Mouse (Mus musculus) bone marrow macrophage, adult 2 months (primary cell): ENCODE data around the gene Calhm3. TPM values are rescaled to one million over a fixed set of nuclear protein-coding genes. Genes with fewer than 3 reads are reported as not detected.

Source experiments
- H3K27ac ChIP-seq: 2 replicates; pipeline ENCODE4 v1.5.1; 2012; ENCODE audit warnings: low read depth, low read length; ENCODE audit not compliant: insufficient read depth
- H3K4me1 ChIP-seq: 2 replicates; pipeline ENCODE4 v1.6.1; 2012; ENCODE audit warnings: low read length; ENCODE audit not compliant: control insufficient read depth, insufficient read depth
- H3K4me3 ChIP-seq: 2 replicates; pipeline ENCODE4 v1.5.1; 2012; ENCODE audit warnings: mild to moderate bottlenecking, low read length, moderate library complexity; ENCODE audit not compliant: insufficient read depth
- CTCF ChIP-seq: IDR thresholded peaks from 2 replicates; pipeline ENCODE4 v1.5.1; 2012; ENCODE audit warnings: low read depth, mild to moderate bottlenecking, low read length, moderate library complexity
- POLR2A ChIP-seq: IDR thresholded peaks from 2 replicates; pipeline ENCODE4 v1.6.1; 2012; ENCODE audit warnings: mild to moderate bottlenecking, low read depth, low read length, borderline replicate concordance
- polyA plus RNA-seq: library from polyadenylated mRNA; stranded (reverse); fragments of >200 nt; gene quantifications from 2 replicates; pipeline ENCODE4 v1.2.4, GENCODE M21; 2012; ENCODE audit not compliant: missing spikeins, insufficient read depth, insufficient read length

Calhm3 gene
- not detected in 2 replicates for polyA plus RNA-seq

DNA sequence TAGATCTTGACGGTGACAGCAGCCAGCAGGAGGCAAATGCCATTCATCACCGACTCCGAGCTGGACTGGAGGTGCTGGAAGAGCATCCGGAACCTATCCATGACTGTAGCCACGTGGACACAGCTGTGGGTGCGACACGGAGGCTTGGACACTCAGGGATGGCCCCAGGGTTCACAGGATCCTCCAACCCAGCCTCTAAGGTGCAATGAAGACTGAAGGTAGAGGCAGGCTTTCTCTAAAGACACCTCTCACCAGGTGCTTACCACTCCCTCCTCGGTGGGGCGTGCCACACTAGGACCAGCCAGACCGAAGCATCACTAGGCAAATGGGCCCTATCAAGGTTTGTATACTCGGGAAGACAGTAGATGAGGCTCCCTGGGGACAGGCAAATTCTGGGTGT, at the start of gene Calhm3:
Calhm3 (minus strand) TSS at position 101 of the 400 bp plus-strand sequence.
- TF ChIP-seq CTCF (no peak), POLR2A (no peak)
- no peak within 1 kb of the TSS for H3K27ac ChIP-seq
- no peaks in the 10 kb centered on the region for H3K4me1 ChIP-seq
- no peak within 1 kb of the TSS for H3K4me3 ChIP-seq

DNA sequence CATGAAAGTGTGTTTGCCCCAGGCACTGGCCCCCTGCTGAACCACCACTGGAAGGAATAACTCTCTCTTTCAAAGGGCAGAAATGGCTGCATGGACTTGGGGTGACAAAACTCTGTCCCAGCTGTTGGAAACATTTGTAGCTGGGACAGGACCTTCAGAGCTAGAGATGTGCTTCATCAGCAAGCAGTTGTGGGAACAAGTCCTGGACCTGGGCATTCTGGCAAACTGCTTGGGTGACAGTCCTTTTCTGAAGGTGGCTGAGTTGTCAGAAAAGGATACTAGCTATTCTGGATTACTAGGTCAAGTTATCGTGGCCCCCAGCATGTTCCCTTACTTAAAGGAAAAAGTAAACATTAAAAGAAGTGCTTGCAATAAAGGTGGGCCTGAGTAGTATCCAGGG, 48.6 kb upstream of the Calhm3 start:
- H3K27ac ChIP-seq = no peak overlapping the region
- H3K4me3 ChIP-seq = no peak overlapping the region
- TF ChIP-seq CTCF (no peak), POLR2A (no peak)
- no peaks in the 10 kb centered on the region for H3K4me1 ChIP-seq

DNA sequence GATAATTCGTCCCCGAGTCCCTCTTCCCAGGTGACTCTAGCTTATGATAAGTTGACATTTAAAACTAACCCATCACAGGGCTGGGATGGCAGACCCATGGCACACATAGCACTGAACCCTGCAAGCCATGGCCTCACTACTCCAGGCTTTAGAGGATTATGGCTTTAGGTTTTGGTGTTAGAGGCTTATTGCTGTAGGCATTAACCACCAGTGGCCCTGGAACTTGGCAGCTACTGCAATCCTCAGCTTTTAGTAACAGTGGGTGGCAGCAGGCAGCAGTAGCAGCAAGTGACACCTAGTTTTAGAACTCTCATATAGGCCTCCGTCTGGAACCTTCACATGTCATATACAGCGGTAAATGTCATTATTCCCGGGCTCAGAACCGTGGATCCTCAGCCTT, 47.1 kb upstream of the Calhm3 start:
- Histone ChIP-seq H3K27ac (no peak overlapping the region), H3K4me3 (no peak overlapping the region), H3K4me1 (no peaks in the 10 kb centered on the region)
- TF ChIP-seq CTCF (no peak), POLR2A (no peak)

DNA sequence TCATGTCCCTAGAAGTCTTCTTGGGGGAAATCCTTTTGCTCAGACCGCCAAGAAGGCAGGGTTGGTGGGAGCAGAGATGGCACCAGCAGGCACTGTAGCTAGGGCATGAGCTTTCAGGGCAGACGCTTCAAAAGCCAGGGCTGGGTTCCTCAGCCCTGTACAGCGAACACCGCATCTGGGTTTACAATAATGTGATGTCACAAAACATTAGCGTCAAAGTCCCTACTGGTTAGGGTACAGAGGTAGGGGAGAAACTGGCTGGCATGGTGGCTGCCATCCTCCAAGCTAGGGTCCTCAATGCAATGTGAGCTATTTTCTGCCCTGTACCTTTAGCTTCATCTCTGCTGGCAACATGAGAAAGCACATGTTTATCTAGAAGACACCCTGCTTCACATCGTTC, 45.5 kb upstream of the Calhm3 start:
- no peak overlapping the region for H3K27ac ChIP-seq
- no peak overlapping the region for H3K4me3 ChIP-seq
- H3K4me1 ChIP-seq = no peaks in the 10 kb centered on the region
- TF ChIP-seq CTCF (no peak), POLR2A (no peak)

DNA sequence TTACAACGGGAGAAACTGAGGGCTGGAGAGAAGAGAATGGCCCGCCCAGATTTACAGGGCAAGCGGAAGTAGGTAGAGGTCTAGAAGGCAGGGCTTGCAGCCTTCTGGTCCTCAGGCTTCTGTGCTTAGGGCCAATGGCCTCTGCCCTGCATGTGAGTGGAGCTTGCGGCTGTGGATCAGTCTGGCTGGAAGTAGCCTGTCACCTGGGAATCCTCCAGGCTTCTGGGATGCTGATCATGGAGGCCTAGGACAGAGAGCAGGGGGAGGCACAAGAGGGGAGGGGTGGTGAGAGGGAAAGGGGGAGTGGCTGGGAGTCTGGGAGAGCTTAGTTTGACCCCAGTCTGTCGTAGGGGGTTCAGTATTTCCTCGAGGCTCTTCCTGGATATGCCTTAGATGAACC, 44.9 kb upstream of the Calhm3 start:
- no peak for TF ChIP-seq CTCF
- TF ChIP-seq POLR2A = no peak

DNA sequence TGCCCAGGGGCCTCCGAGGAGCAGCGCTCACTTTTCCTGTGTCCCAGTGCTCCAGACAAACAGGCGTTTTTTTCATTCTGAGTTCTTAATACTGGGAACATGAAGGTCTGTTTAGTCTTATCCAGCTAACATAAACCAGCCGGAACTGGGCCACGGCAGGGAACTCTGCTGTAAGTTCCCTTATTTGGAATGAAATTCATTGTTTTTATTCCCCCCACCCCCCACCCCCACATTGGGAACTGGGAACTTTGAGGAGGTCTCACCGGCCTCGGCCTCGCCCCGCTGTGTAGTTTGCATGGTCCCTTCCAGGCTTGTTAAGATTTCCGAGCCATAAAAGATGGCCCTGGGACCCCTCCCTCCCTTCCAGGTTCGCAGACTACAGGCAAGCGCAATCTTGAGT, 44.4 kb upstream of the Calhm3 start:
- Histone ChIP-seq H3K4me1 (no peaks in the 10 kb centered on the region), H3K27ac (no peak overlapping the region), H3K4me3 (no peak overlapping the region)
- TF ChIP-seq POLR2A (no peak), CTCF (no peak)

More for the DNA sequence above, 44.9 kb upstream of the Calhm3 start:
- Histone ChIP-seq H3K27ac (no peak overlapping the region), H3K4me1 (no peaks in the 10 kb centered on the region), H3K4me3 (no peak overlapping the region)

DNA sequence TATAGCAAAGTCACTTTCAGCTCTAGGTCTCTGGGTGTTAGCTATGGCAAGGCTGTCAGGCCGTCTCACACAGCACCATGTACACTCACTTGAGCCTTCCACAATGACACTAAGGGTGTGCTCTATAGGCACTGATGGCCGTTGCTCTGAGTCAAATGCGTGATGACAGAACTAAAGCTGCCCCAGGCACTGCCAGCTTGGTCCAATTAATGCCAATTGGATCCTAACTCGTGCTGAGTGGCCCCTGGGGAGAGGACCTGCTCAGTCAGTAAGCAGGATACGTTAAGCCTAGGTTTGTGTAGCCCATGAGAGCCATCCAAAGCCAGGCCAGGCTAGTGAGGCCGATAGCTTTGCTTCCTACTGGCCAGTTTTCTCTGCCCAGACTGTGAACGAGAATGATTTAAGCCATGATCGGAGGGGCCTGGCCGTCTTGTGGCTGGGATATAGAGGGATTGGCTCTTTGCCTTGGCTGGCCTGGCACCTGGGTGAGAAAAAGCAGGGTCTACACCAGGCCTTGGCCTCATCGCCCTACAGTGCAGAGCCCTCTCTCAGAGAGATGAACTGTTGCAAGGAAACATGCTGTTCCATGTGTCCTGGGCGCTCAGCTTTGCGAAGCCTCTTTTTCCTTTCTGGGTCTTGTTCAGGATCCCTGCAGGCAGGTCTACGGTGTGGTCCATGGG, 41.2 kb upstream of the Calhm3 start:
- Histone ChIP-seq H3K27ac (no peak overlapping the region), H3K4me1 (no peaks in the 10 kb centered on the region), H3K4me3 (no peak overlapping the region)
- TF ChIP-seq CTCF = no peak
- TF ChIP-seq POLR2A = no peak

DNA sequence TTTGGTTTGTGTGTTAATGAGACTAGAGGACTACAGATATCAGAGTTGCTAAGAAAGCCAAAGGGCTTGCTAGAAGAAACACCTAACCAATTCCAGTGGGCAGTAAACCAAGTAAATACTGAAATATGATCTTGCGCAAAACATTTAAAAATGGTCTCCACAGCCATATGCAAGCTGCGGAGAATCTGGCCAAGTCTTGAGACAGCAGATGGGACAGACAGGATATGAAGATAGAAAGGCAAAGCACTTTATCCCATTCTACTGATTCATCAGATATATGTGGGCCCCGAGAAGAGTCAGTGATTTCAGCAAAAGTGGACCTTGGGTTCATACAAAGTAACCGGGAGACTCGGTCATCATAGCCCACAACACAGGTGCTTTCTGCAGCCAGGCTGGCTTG, 34.6 kb upstream of the Calhm3 start:
- no peak overlapping the region for H3K27ac ChIP-seq
- H3K4me1 ChIP-seq = no peaks in the 10 kb centered on the region
- TF ChIP-seq CTCF = no peak
- no peak for TF ChIP-seq POLR2A
- H3K4me3 ChIP-seq = no peak overlapping the region

DNA sequence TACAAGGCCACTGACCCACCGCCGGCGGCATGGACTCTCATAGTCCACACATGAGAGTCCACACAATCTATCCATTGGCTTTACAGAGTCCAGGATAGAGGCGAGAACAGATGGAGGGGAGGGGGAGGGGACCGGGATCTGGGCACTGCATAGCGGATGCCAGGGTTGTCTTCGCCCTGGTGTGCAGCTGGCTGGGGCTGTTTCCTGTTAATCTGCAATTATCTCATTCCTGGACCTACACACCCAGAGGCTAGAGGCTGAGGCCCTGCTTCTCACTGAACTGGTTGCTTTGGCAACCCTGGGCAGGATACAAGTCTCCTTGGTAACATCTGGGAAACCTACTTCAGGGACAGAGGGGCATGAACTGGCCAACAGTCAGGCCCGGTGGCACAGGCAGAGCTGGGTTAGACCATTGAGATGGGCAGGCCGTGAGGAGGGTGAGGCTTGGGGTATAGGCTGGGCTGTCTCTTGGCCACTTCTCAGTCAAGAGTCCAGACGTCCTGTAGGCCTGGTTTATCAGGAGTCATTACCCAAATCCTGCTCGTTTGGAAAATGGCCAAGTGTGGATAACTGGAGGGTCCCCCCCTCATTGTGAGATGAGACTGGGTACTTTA, 31.1 kb upstream of the Calhm3 start:
- no peak overlapping the region for H3K27ac ChIP-seq
- peaks cover 8% of the 10 kb centered on the region for H3K4me1 ChIP-seq
- no peak overlapping the region for H3K4me3 ChIP-seq
- no peak for TF ChIP-seq CTCF
- no peak for TF ChIP-seq POLR2A

DNA sequence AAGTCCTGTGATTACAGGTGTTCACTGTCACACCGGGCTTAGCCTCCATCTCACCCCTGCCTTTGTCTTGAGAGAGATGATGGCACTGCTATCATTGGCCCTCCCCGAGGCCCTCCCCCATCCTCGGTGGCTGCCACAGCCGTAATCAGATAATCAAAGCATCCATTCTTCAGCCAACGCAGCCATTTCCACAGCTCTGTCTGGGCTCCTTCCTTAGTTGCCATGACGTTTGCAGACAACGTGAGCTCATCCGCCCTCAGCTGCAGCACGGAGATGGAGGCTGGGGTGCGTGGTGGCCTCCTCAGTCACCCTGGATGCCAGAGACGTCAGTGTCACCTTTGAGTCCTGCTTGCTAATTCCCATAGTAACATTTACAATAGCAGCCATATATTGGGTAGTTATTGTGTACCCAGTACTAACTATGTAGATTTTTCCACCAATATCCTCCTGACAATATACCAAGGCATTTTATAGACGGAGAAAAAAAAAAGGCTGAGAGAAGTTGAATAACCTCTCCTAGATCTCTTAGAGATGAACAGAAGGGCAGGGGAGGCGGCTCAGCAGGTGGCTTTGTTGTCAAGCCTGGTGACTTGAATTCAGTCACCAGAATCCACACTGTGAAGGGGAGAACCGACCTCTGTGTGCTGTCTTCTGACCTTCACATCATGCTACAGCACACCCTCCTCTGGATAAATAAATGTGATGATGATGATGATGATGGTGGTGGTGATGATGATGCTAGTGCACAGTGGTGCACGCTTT, 29.1 kb upstream of the Calhm3 start:
- no peak overlapping the region for H3K27ac ChIP-seq
- TF ChIP-seq CTCF (no peak), POLR2A (no peak)
- H3K4me1 ChIP-seq = peaks cover 10% of the 10 kb centered on the region
- no peak overlapping the region for H3K4me3 ChIP-seq
